ENCODE assay signal across 8 mouse cellular contexts in the genomic region with DNA sequence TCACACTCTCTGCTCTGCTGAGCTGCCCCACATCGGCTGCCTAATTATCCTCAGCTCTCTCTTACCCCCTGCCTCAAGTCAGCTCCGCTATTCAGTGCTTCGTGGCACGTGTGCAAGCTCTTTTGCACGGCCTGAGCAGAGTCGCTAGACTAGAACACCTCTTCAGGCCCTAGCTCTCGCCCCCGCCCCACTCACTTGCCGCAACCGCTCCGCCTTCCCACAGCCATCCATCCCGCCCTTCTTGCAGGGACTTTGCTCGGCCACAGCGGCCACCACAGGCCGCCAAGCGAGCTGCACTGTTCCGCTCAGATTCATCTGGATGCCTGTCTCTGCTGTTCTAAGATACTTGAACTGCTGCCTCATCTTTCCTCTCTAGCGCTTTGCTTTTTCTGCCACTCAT. TPM values are rescaled to one million over a fixed set of nuclear protein-coding genes. Genes with fewer than 3 reads are reported as not detected.
DNase-seq lines count a peak whose midpoint lies in the region; ATAC-seq and TF ChIP-seq lines count a peak whose summit lies in the region.

No protein-coding gene starts in this region.

- peak; percentile 68 to 74 for DNase-seq in CD8-positive naive resting alpha-beta T cell, adult 2 months (ENCODE audit: low read depth in 2 of 2, low spot score in 2 of 2)
- peak; percentile 90 for DNase-seq in kidney, postnatal 0 days (ENCODE audit: low spot score)
- DNase-seq in liver, embryonic 11.5 days (ENCODE audit: low spot score) = peak; percentile 74
- DNase-seq in spleen, postnatal 4 days (ENCODE audit: low spot score in 2 of 2) = peak; percentile 75 to 86

- H3K4me1 ChIP-seq in brown adipose tissue, adult 24 weeks (ENCODE audit: control insufficient read depth, insufficient read depth, insufficient read length, low read length) = no peaks in the 10 kb centered on the region
- H3K4me1 ChIP-seq in heart, embryonic 13.5 days = peaks cover 29% of the 10 kb centered on the region
- H3K4me1 ChIP-seq in kidney, postnatal 0 days (replicated peaks; ENCODE audit: insufficient read depth, low read length) = peaks cover 12% of the 10 kb centered on the region
- H3K4me1 ChIP-seq in liver, embryonic 11.5 days (replicated peaks; ENCODE audit: control insufficient read depth, insufficient read depth, low read length) = peaks cover 18% of the 10 kb centered on the region

- no peaks in the 10 kb centered on the region for H3K27me3 ChIP-seq in heart, embryonic 13.5 days (replicated peaks)
- no peaks in the 10 kb centered on the region for H3K27me3 ChIP-seq in kidney, postnatal 0 days (ENCODE audit: insufficient read depth, low read length)
- H3K27me3 ChIP-seq in liver, embryonic 11.5 days (replicated peaks; ENCODE audit: control insufficient read depth, insufficient read depth, low read length) = no peaks in the 10 kb centered on the region
- H3K27me3 ChIP-seq in myocyte (ENCODE audit: control insufficient read depth, insufficient read depth, insufficient read length) = no peaks in the 10 kb centered on the region

- H3K27ac ChIP-seq in brown adipose tissue, adult 24 weeks (replicated peaks; ENCODE audit: low read depth, low read length) = no peak overlapping the region
- H3K27ac ChIP-seq in heart, embryonic 13.5 days (replicated peaks) = no peak overlapping the region
- no peak overlapping the region; the same call in 1 of the 2 replicates for H3K27ac ChIP-seq in kidney, postnatal 0 days
- H3K27ac ChIP-seq in liver, embryonic 11.5 days (ENCODE audit: low read depth, low read length) = no peak overlapping the region

- TF ChIP-seq POLR2A in myocyte (IDR thresholded peaks at IDR 0.05; ENCODE audit: insufficient read length, low read depth) = no peak

- under 1% methylated on average over 18 of the region's 18 CpGs for WGBS in heart, embryonic 13.5 days
- under 1% methylated on average over 18 of the region's 18 CpGs for WGBS in kidney, postnatal 0 days
- WGBS in liver, embryonic 11.5 days = 1% methylated on average over 18 of the region's 18 CpGs

- H3K9me3 ChIP-seq in heart, embryonic 13.5 days = no peaks in the 10 kb centered on the region
- no peaks in the 10 kb centered on the region for H3K9me3 ChIP-seq in kidney, postnatal 0 days (replicated peaks; ENCODE audit: low read length)
- H3K9me3 ChIP-seq in liver, embryonic 11.5 days (ENCODE audit: control insufficient read depth, low read length) = no peaks in the 10 kb centered on the region

- peaks cover 5% of the 10 kb centered on the region for H3K79me2 ChIP-seq in myocyte (ENCODE audit: control insufficient read depth, insufficient read depth)

- ATAC-seq in erythroid progenitor cell, adult 5-6 weeks (replicated peaks; ENCODE audit: low FRiP score, poor library complexity, severe bottlenecking) = peak; percentile 55
- ATAC-seq in heart, embryonic 13.5 days (ENCODE audit: extremely low read depth, insufficient number of reproducible peaks, low FRiP score, low TSS enrichment) = no peak
- peak; percentile 58; the same call in 1 of the 2 replicates for ATAC-seq in kidney, postnatal 0 days (replicated peaks; ENCODE audit: low FRiP score, low read depth)
- ATAC-seq in liver, embryonic 11.5 days (replicated peaks; ENCODE audit: low FRiP score) = peak; percentile 45

- H3K4me3 ChIP-seq in brown adipose tissue, adult 24 weeks (ENCODE audit: insufficient read depth, low read depth, low read length) = peak overlapping the region; percentile 63
- peak overlapping the region; percentile 56 for H3K4me3 ChIP-seq in heart, embryonic 13.5 days
- H3K4me3 ChIP-seq in kidney, postnatal 0 days (replicated peaks; ENCODE audit: low read depth, low read length) = peak overlapping the region; percentile 37
- H3K4me3 ChIP-seq in liver, embryonic 11.5 days (ENCODE audit: low read depth, low read length) = peak overlapping the region; percentile 44
- peak overlapping the region; percentile 2 for H3K4me3 ChIP-seq in myocyte

- H3ac ChIP-seq in myocyte (ENCODE audit: control insufficient read depth, insufficient read length) = no peak overlapping the region

- no peaks in the 10 kb centered on the region for H3K36me3 ChIP-seq in heart, embryonic 13.5 days
- H3K36me3 ChIP-seq in kidney, postnatal 0 days (ENCODE audit: insufficient read depth, low read length) = no peaks in the 10 kb centered on the region
- no peaks in the 10 kb centered on the region for H3K36me3 ChIP-seq in liver, embryonic 11.5 days (ENCODE audit: control insufficient read depth, insufficient read depth, low read length)
- no peaks in the 10 kb centered on the region for H3K36me3 ChIP-seq in myocyte (ENCODE audit: control insufficient read depth, insufficient read depth)

- peak; percentile 84 for TF ChIP-seq CTCF in kidney, postnatal 0 days (IDR thresholded peaks at IDR 0.05; ENCODE audit: low read depth)

- H3K4me2 ChIP-seq in heart, embryonic 13.5 days = peak overlapping the region; percentile 86
- peak overlapping the region; percentile 76 for H3K4me2 ChIP-seq in kidney, postnatal 0 days (ENCODE audit: low read length)
- H3K4me2 ChIP-seq in liver, embryonic 11.5 days = peak overlapping the region; percentile 81
- H3K4me2 ChIP-seq in myocyte (ENCODE audit: low read depth) = peak overlapping the region; percentile 73

- peak overlapping the region; percentile 80 for H3K9ac ChIP-seq in heart, embryonic 13.5 days
- H3K9ac ChIP-seq in kidney, postnatal 0 days (ENCODE audit: low read depth, low read length) = peak overlapping the region; percentile 57
- peak overlapping the region; percentile 44 for H3K9ac ChIP-seq in liver, embryonic 11.5 days (ENCODE audit: low read depth, low read length)

TF ChIP-seq in myocyte, 11 proteins besides CTCF, POLR2A, EP300 and RAD21:
- no peak for TF ChIP-seq MYOG (IDR thresholded peaks at IDR 0.05; ENCODE audit: control insufficient read depth in 1 of 3, insufficient read depth in 1 of 3, insufficient read length in 2 of 3, low read depth in 2 of 3)
- TF ChIP-seq REST (IDR thresholded peaks at IDR 0.05; ENCODE audit: insufficient read depth, insufficient read length) = no peak
- TF ChIP-seq SRF (IDR thresholded peaks at IDR 0.05; ENCODE audit: control insufficient read depth, insufficient read length, low read depth) = peak; percentile 25

RNA-seq across cellular contexts. Expression of a gene that starts 3.1 kb away (rescaled TPM):
- 10.9 and 19.7 TPM in 2 replicates for polyA plus RNA-seq in brown adipose tissue, adult 24 weeks (2012; ENCODE audit: insufficient read depth, insufficient read length, missing spikeins)
- total RNA-seq in erythroid progenitor cell, adult 5-6 weeks (2015; ENCODE audit: low replicate concordance) = 36.0 and 58.7 TPM in 2 replicates
- total RNA-seq in erythroid progenitor cell, adult 5-6 weeks (2017; ENCODE audit: low replicate concordance) = 23.4 and 41.2 TPM in 2 replicates
- 30.7 and 34.7 TPM in 2 replicates for polyA plus RNA-seq in heart, embryonic 13.5 days (2015; fragmentation: Nextera tagmentation; extraction: Ambion mirVana)
- polyA plus RNA-seq in kidney, postnatal 0 days (2015; fragmentation: Nextera tagmentation; extraction: Ambion mirVana) = 45.3 and 49.3 TPM in 2 replicates
- 36.4 and 39.2 TPM in 2 replicates for polyA plus RNA-seq in liver, embryonic 11.5 days (2014; fragmentation: Nextera tagmentation; extraction: Ambion mirVana)
- 20.6 TPM for polyA plus RNA-seq in myocyte (2012; fragmentation: generic; extraction: Trizol)

RNA-seq across cellular contexts. Expression of a gene that starts 5.8 kb away (rescaled TPM):
- not detected in 2 replicates for polyA plus RNA-seq in brown adipose tissue, adult 24 weeks (2012; ENCODE audit: insufficient read depth, insufficient read length, missing spikeins)
- 1.1 and 4.6 TPM in 2 replicates for total RNA-seq in erythroid progenitor cell, adult 5-6 weeks (2015; ENCODE audit: low replicate concordance)
- 3.3 and 11.9 TPM in 2 replicates for total RNA-seq in erythroid progenitor cell, adult 5-6 weeks (2017; ENCODE audit: low replicate concordance)
- 0.55 and 0.62 TPM in 2 replicates for polyA plus RNA-seq in heart, embryonic 13.5 days (2015; fragmentation: Nextera tagmentation; extraction: Ambion mirVana)
- 0.87 and 0.89 TPM in 2 replicates for polyA plus RNA-seq in kidney, postnatal 0 days (2015; fragmentation: Nextera tagmentation; extraction: Ambion mirVana)
- polyA plus RNA-seq in liver, embryonic 11.5 days (2014; fragmentation: Nextera tagmentation; extraction: Ambion mirVana) = 2.7 TPM in 2 replicates
- polyA plus RNA-seq in myocyte (2012; fragmentation: generic; extraction: Trizol) = 0.12 TPM

RNA-seq across cellular contexts. Expression of a gene that starts 36.5 kb away (rescaled TPM):
- polyA plus RNA-seq in brown adipose tissue, adult 24 weeks (2012; ENCODE audit: insufficient read depth, insufficient read length, missing spikeins) = not detected in 2 replicates
- total RNA-seq in erythroid progenitor cell, adult 5-6 weeks (2015; ENCODE audit: low replicate concordance) = not detected in 2 replicates
- not detected in 2 replicates for total RNA-seq in erythroid progenitor cell, adult 5-6 weeks (2017; ENCODE audit: low replicate concordance)
- not detected in 2 replicates for polyA plus RNA-seq in heart, embryonic 13.5 days (2015; fragmentation: Nextera tagmentation; extraction: Ambion mirVana)
- not detected in 2 replicates for polyA plus RNA-seq in kidney, postnatal 0 days (2015; fragmentation: Nextera tagmentation; extraction: Ambion mirVana)
- not detected in 2 replicates for polyA plus RNA-seq in liver, embryonic 11.5 days (2014; fragmentation: Nextera tagmentation; extraction: Ambion mirVana)
- not detected for polyA plus RNA-seq in myocyte (2012; fragmentation: generic; extraction: Trizol)

Comparison
In these comparisons a context has a peak if more than half of its experiments do, and no peak if none do; other contexts are left out.
1. H3K4me3 ChIP-seq: peak in every context shown above with its lines; median percentile 63 in brown adipose tissue, adult 24 weeks; 56 in heart, embryonic 13.5 days; 44 in liver, embryonic 11.5 days; 37 in kidney, postnatal 0 days; 2 in myocyte.